In the genomic region with DNA sequence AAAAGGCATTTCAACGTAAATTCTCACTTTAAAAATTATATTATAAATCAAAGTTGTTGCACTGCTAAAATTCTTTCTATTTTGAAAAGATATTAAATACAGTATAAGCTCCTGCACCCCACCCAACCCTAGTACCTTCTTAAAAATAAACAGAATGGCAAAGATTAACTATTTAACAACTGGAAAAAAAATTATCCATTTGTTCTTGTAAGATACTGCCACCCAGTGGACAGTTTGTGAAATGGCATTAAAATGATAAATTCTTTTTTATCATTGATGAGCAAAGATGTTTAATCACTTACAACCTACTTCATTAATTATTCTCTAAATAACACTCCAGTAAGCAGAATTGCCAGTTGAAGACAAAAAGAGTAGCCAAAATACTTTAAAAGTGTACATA, we compare ENCODE assay signal across 15 mouse cellular contexts.
A peak's percentile ranks its signal among the peaks of the same experiment; 100 is the strongest.
DNase-seq lines count a peak whose midpoint lies in the region; ATAC-seq and TF ChIP-seq lines count a peak whose summit lies in the region.
"Had no signal": no experiment of that assay in that cellular context is flagged by ENCODE, and none has a peak within 500 bp of the region (broad histone marks: within the 10 kb centered on the region; RNA-seq: fewer than 3 reads in every experiment).

No protein-coding gene starts in this region.

- TF ChIP-seq CTCF in forebrain, postnatal 0 days (IDR thresholded peaks at IDR 0.05; ENCODE audit: low read depth), result peak; percentile 67
- TF ChIP-seq CTCF in left cerebral cortex, adult 2 months (IDR thresholded peaks at IDR 0.05), result peak; percentile 72

- no peak overlapping the region for H3K4me3 ChIP-seq in forebrain, postnatal 0 days (ENCODE audit: low read depth, low read length)
- no peak overlapping the region for H3K4me3 ChIP-seq in forebrain, embryonic 10.5 days
- no peak overlapping the region for H3K4me3 ChIP-seq in left cerebral cortex, adult 2 months
- H3K4me3 ChIP-seq: erythroblast, embryonic 14.5 days; hindbrain, embryonic 10.5 days; neural tube, embryonic 15.5 days had no signal

- intact Hi-C loops in left cerebral cortex, adult 2 months (cut with DNase I), result no loop called here
- intact Hi-C loops in left cerebral cortex, postnatal 10 days (cut with DNase I), result no loop called here

- no peak overlapping the region for H3K27ac ChIP-seq in forebrain, postnatal 0 days (ENCODE audit: low read depth, low read length)
- H3K27ac ChIP-seq in forebrain, embryonic 10.5 days, result no peak overlapping the region
- no peak overlapping the region for H3K27ac ChIP-seq in left cerebral cortex, adult 2 months
- H3K27ac ChIP-seq: hindbrain, embryonic 10.5 days; macrophage; neural tube, embryonic 15.5 days had no signal

- DNase-seq in forebrain, postnatal 0 days, result peak; percentile 30
- no peak for DNase-seq in forebrain, embryonic 10.5 days (ENCODE audit: extremely low spot score, low spot score)
- no peak for DNase-seq in left cerebral cortex, adult 2 months (ENCODE audit: extremely low spot score in 1 of 2, low spot score in 2 of 2)
- DNase-seq in left cerebral cortex, postnatal 10 days (ENCODE audit: extremely low spot score in 1 of 2, low spot score in 2 of 2), result no peak
- DNase-seq in 416B (ENCODE audit: low read depth), result peak; percentile 47
- peak; percentile 6 for DNase-seq in adipocyte (ENCODE audit: low spot score)
- no peak for DNase-seq in left cerebral cortex, adult 18-20 months (ENCODE audit: low spot score in 2 of 2)
- DNase-seq: adrenal gland, postnatal 36 days; cerebellum, adult 11-12 months; thymus, postnatal 25 days had no signal

- H3K4me2 ChIP-seq in forebrain, postnatal 0 days (ENCODE audit: low read depth), result no peak overlapping the region
- H3K4me2 ChIP-seq: neural tube, embryonic 15.5 days had no signal

- no peaks in the 10 kb centered on the region for H3K27me3 ChIP-seq in forebrain, postnatal 0 days (ENCODE audit: insufficient read depth, low read length)
- no peaks in the 10 kb centered on the region for H3K27me3 ChIP-seq in forebrain, embryonic 10.5 days (ENCODE audit: poor library complexity, severe bottlenecking)
- H3K27me3 ChIP-seq: neural tube, embryonic 15.5 days had no signal

- 70% methylated on average over 1 of the region's 1 CpGs for WGBS in forebrain, postnatal 0 days
- 92% methylated on average over 1 of the region's 1 CpGs for WGBS in forebrain, embryonic 10.5 days

- H3K9me3 ChIP-seq in forebrain, postnatal 0 days (ENCODE audit: low read length), result no peaks in the 10 kb centered on the region
- H3K9me3 ChIP-seq in forebrain, embryonic 10.5 days, result no peaks in the 10 kb centered on the region; the same call in 1 of the 2 replicates
- H3K9me3 ChIP-seq: hindbrain, embryonic 10.5 days; neural tube, embryonic 15.5 days had no signal

- H3K9ac ChIP-seq in forebrain, postnatal 0 days, result no peak overlapping the region
- H3K9ac ChIP-seq: neural tube, embryonic 15.5 days had no signal

- H3K36me3 ChIP-seq in forebrain, postnatal 0 days (ENCODE audit: insufficient read depth), result no peaks in the 10 kb centered on the region
- no peaks in the 10 kb centered on the region for H3K36me3 ChIP-seq in forebrain, embryonic 10.5 days (replicated peaks)
- H3K36me3 ChIP-seq: hindbrain, embryonic 10.5 days; neural tube, embryonic 15.5 days had no signal

- no peak for ATAC-seq in forebrain, postnatal 0 days
- ATAC-seq in activated CD4-positive, CD25-positive, alpha-beta regulatory T cell, adult 4 months, result no peak

- no peaks in the 10 kb centered on the region for H3K4me1 ChIP-seq in forebrain, postnatal 0 days (ENCODE audit: insufficient read depth)
- H3K4me1 ChIP-seq in forebrain, embryonic 10.5 days, result no peaks in the 10 kb centered on the region
- H3K4me1 ChIP-seq: hindbrain, embryonic 10.5 days; neural tube, embryonic 15.5 days had no signal

Comparison
In these comparisons a context has a peak if more than half of its experiments do, and no peak if none do; other contexts are left out.
1. DNase-seq: peak in forebrain, postnatal 0 days (single experiment), 416B (single experiment) and adipocyte (single experiment); none in forebrain, embryonic 10.5 days (single experiment), left cerebral cortex, adult 2 months (0 of 2), left cerebral cortex, postnatal 10 days (0 of 2) and left cerebral cortex, adult 18-20 months (0 of 2).